Mouse (Mus musculus) G1E (cell line): ENCODE results near the gene 9130230L23Rik.

Source experiments
- CTCF ChIP-seq: IDR thresholded peaks from 2 replicates; pipeline ENCODE4 v1.5.1; 2012; ENCODE audit warnings: low read depth, low read length, inconsistent platforms, mixed read lengths
- GATA1 ChIP-seq: IDR thresholded peaks from 2 replicates; pipeline ENCODE4 v1.6.1; 2012; ENCODE audit warnings: borderline replicate concordance, low read length, inconsistent platforms, mixed read lengths
- TAL1 ChIP-seq: conservative IDR thresholded peaks from 2 replicates; pipeline ENCODE4 v1.6.1; 2012; ENCODE audit warnings: low read depth, low read length, inconsistent platforms, mixed read lengths

DNA sequence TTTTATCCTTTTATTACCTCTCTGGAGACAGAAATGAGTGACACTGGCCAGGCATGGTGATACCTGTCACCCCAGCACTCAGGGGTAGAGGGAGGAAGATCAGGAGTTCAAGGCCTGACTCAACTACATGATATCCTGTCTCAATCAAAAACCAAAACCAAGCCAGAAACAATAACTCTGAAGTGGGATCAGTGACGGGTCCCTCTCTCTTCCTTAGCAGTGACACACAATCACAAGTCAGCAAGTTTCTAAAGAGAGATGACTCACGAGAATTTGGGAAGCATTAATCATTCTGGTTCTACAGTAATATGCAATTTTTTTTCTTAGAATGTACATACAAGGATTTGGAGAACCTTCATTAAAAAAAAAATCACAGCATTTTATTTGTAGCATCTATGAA lies 30.9 kb downstream of the 9130230L23Rik start:
- TF ChIP-seq CTCF (no peak), TAL1 (no peak), GATA1 (no peak)
